Mouse (Mus musculus) midbrain, embryonic 11.5 days (tissue): ENCODE measurements around the gene Serpinh1. TPM values are rescaled to one million over a fixed set of nuclear protein-coding genes. Genes with fewer than 3 reads are reported as not detected.
A peak's percentile ranks its signal among the peaks of the same experiment; 100 is the strongest.

ENCODE experiments used
- ATAC-seq: fragments of 200-750 bp; cut with Nextera tagmentation; 2 replicates; pipeline ENCODE4 v1.8.0; 2017; ENCODE audit warnings: moderate TSS enrichment, moderate library complexity; ENCODE audit not compliant: low FRiP score
- DNase-seq: peaks from one replicate; pipeline ENCODE4 v3.0.0; 2015; ENCODE audit warnings: low spot score; ENCODE audit errors: missing footprints
- H3K27ac ChIP-seq: fragments of 300-500 bp; sonication (generic); 2 replicates; pipeline ENCODE4 v1.5.1; 2014; ENCODE audit warnings: low read depth, low read length
- H3K27me3 ChIP-seq: fragments of 300-500 bp; sonication (generic); 2 replicates; pipeline ENCODE4 v1.6.1; 2014; ENCODE audit warnings: mild to moderate bottlenecking, low read length, moderate library complexity, mixed read lengths; ENCODE audit not compliant: control insufficient read depth, insufficient read depth
- H3K36me3 ChIP-seq: fragments of 300-500 bp; sonication (generic); 2 replicates; pipeline ENCODE4 v1.6.1; 2014; ENCODE audit warnings: mild to moderate bottlenecking, low read length, moderate library complexity, mixed read lengths; ENCODE audit not compliant: control insufficient read depth, insufficient read depth
- H3K4me1 ChIP-seq: fragments of 300-500 bp; sonication (generic); 2 replicates; pipeline ENCODE4 v1.6.1; 2014; ENCODE audit warnings: low read length; ENCODE audit not compliant: control insufficient read depth, insufficient read depth
- H3K4me2 ChIP-seq: fragments of 300-500 bp; sonication (generic); 2 replicates; pipeline ENCODE4 v1.6.1; 2014; ENCODE audit warnings: mild to moderate bottlenecking, moderate library complexity
- H3K4me3 ChIP-seq: fragments of 300-500 bp; sonication (generic); 2 replicates; pipeline ENCODE4 v1.5.1; 2014; ENCODE audit warnings: low read depth, low read length
- H3K9ac ChIP-seq: fragments of 300-500 bp; sonication (generic); 2 replicates; pipeline ENCODE4 v1.6.1; 2014; ENCODE audit warnings: low read length
- H3K9me3 ChIP-seq: fragments of 300-500 bp; sonication (generic); 2 replicates; pipeline ENCODE4 v1.6.1; 2016; ENCODE audit warnings: low read length; ENCODE audit not compliant: control insufficient read depth
- WGBS: fragments of 180-500 bp; shearing (Covaris S2); extraction: QIAGEN DNeasy Blood & Tissue Kit; methylation state at CpG from one replicate; pipeline ENCODE4 v1.1.7; 2014; 5-methylcytosine and 5-hydroxymethylcytosine counted together
- polyA plus RNA-seq: library from polyadenylated mRNA; unstranded; fragments of >200 nt; fragmentation: Nextera tagmentation; extraction: Ambion mirVana; gene quantifications from 2 replicates; pipeline ENCODE4 v1.2.1, GENCODE M21; 2014

Gene Serpinh1
- polyA plus RNA-seq, 1 experiment from 2014 or later, result 210 TPM

- no peaks in the 10 kb centered on the region for H3K27me3 ChIP-seq
- no peak overlapping the region for H3K4me2 ChIP-seq
- peaks cover 21% of the 10 kb centered on the region for H3K4me1 ChIP-seq
- H3K36me3 ChIP-seq, result peaks cover 36% of the 10 kb centered on the region
- DNase-seq (no peak), ATAC-seq (no peak)
- WGBS, result 97% methylated on average over 10 of the region's 10 CpGs
- no peak overlapping the region for H3K4me3 ChIP-seq
- no peaks in the 10 kb centered on the region for H3K9me3 ChIP-seq
- H3K27ac ChIP-seq, result no peak overlapping the region
- no peak overlapping the region for H3K9ac ChIP-seq
Observed at GRCm38 (mm10) chr7:99347268-99347667, 5.8 kb downstream of the Serpinh1 start.

- peaks cover 32% of the 10 kb centered on the region for H3K36me3 ChIP-seq
- H3K9me3 ChIP-seq, result no peaks in the 10 kb centered on the region
- 85% methylated on average over 4 of the region's 4 CpGs for WGBS
- DNase-seq (no peak), ATAC-seq (no peak)
- no peak overlapping the region for H3K27ac ChIP-seq
- H3K4me2 ChIP-seq, result no peak overlapping the region
- H3K4me1 ChIP-seq, result no peaks in the 10 kb centered on the region
- no peaks in the 10 kb centered on the region for H3K27me3 ChIP-seq
- no peak overlapping the region for H3K9ac ChIP-seq
- no peak overlapping the region for H3K4me3 ChIP-seq
Observed at GRCm38 (mm10) chr7:99343577-99343976, 9.5 kb downstream of the Serpinh1 start.

GRCm38 (mm10) chr7:99340736-99341135 lies 12.3 kb downstream of the Serpinh1 start:
- H3K9me3 ChIP-seq, result no peaks in the 10 kb centered on the region
- DNase-seq, result no peak
- H3K27me3 ChIP-seq, result no peaks in the 10 kb centered on the region
- H3K36me3 ChIP-seq, result peaks cover 9% of the 10 kb centered on the region
- no peak overlapping the region for H3K4me2 ChIP-seq
- no peak overlapping the region for H3K4me3 ChIP-seq
- 78% methylated on average over 8 of the region's 8 CpGs for WGBS
- H3K4me1 ChIP-seq, result no peaks in the 10 kb centered on the region
- no peak overlapping the region for H3K9ac ChIP-seq
- H3K27ac ChIP-seq, result no peak overlapping the region
- ATAC-seq, result no peak

GRCm38 (mm10) chr7:99332774-99333480 lies 20.1 kb downstream of the Serpinh1 start:
- Histone ChIP-seq H3K4me1 (peaks cover 5% of the 10 kb centered on the region), H3K9me3 (no peaks in the 10 kb centered on the region), H3K36me3 (no peaks in the 10 kb centered on the region; the same call in 1 of the 2 replicates), H3K9ac (no peak overlapping the region), H3K27ac (no peak overlapping the region), H3K4me2 (no peak overlapping the region), H3K27me3 (no peaks in the 10 kb centered on the region), H3K4me3 (no peak overlapping the region)
- peak; percentile 98 for DNase-seq
- 48% methylated on average over 12 of the region's 12 CpGs for WGBS
- ATAC-seq, result peak; percentile 62; the same call in 1 of the 2 replicates

GRCm38 (mm10) chr7:99330012-99330411 lies 23.0 kb downstream of the Serpinh1 start:
- H3K4me2 ChIP-seq, result no peak overlapping the region
- H3K9ac ChIP-seq, result no peak overlapping the region
- H3K27ac ChIP-seq, result no peak overlapping the region
- no peaks in the 10 kb centered on the region for H3K9me3 ChIP-seq
- no peak for DNase-seq
- no peak for ATAC-seq
- no peak overlapping the region for H3K4me3 ChIP-seq
- 90% methylated on average over 5 of the region's 5 CpGs for WGBS
- H3K36me3 ChIP-seq, result no peaks in the 10 kb centered on the region
- H3K27me3 ChIP-seq, result no peaks in the 10 kb centered on the region
- H3K4me1 ChIP-seq, result peaks cover 6% of the 10 kb centered on the region

- 48% methylated on average over 4 of the region's 4 CpGs for WGBS
- H3K4me3 ChIP-seq, result no peak overlapping the region
- no peaks in the 10 kb centered on the region for H3K27me3 ChIP-seq
- H3K27ac ChIP-seq, result no peak overlapping the region
- no peaks in the 10 kb centered on the region for H3K36me3 ChIP-seq
- H3K9ac ChIP-seq, result no peak overlapping the region
- no peaks in the 10 kb centered on the region for H3K9me3 ChIP-seq
- no peak overlapping the region for H3K4me2 ChIP-seq
- no peak for DNase-seq
- ATAC-seq, result no peak
- peaks cover 11% of the 10 kb centered on the region for H3K4me1 ChIP-seq
Observed at GRCm38 (mm10) chr7:99328847-99329246, 24.2 kb downstream of the Serpinh1 start.

- Histone ChIP-seq H3K27ac (no peak overlapping the region), H3K9ac (no peak overlapping the region), H3K4me3 (no peak overlapping the region), H3K36me3 (no peaks in the 10 kb centered on the region), H3K4me1 (peaks cover 11% of the 10 kb centered on the region), H3K9me3 (no peaks in the 10 kb centered on the region), H3K27me3 (peaks cover 3% of the 10 kb centered on the region; the same call in 1 of the 2 replicates), H3K4me2 (no peak overlapping the region)
- DNase-seq, result no peak
- 76% methylated on average over 6 of the region's 6 CpGs for WGBS
- no peak for ATAC-seq
Observed at GRCm38 (mm10) chr7:99326128-99326527, 26.9 kb downstream of the Serpinh1 start.

GRCm38 (mm10) chr7:99324810-99325209 lies 28.2 kb downstream of the Serpinh1 start:
- no peak for DNase-seq
- no peak overlapping the region for H3K27ac ChIP-seq
- no peak overlapping the region for H3K9ac ChIP-seq
- peaks cover 3% of the 10 kb centered on the region; the same call in 1 of the 2 replicates for H3K27me3 ChIP-seq
- ATAC-seq, result no peak
- WGBS, result 36% methylated on average over 10 of the region's 10 CpGs
- H3K4me2 ChIP-seq, result no peak overlapping the region
- no peak overlapping the region for H3K4me3 ChIP-seq
- H3K9me3 ChIP-seq, result no peaks in the 10 kb centered on the region
- H3K4me1 ChIP-seq, result peaks cover 18% of the 10 kb centered on the region
- no peaks in the 10 kb centered on the region for H3K36me3 ChIP-seq

- no peak overlapping the region for H3K27ac ChIP-seq
- no peaks in the 10 kb centered on the region for H3K9me3 ChIP-seq
- H3K4me2 ChIP-seq, result no peak overlapping the region
- H3K9ac ChIP-seq, result no peak overlapping the region
- H3K4me1 ChIP-seq, result peaks cover 16% of the 10 kb centered on the region
- ATAC-seq (no peak), DNase-seq (no peak)
- peaks cover 10% of the 10 kb centered on the region for H3K27me3 ChIP-seq
- H3K36me3 ChIP-seq, result no peaks in the 10 kb centered on the region
- WGBS, result 89% methylated on average over 9 of the region's 9 CpGs
- no peak overlapping the region for H3K4me3 ChIP-seq
Observed at GRCm38 (mm10) chr7:99323321-99323700, 29.7 kb downstream of the Serpinh1 start.
